Mouse (Mus musculus) heart, postnatal 36 days (tissue): ENCODE data around the gene Apof. TPM values are rescaled to one million over a fixed set of nuclear protein-coding genes. Genes with fewer than 3 reads are reported as not detected.
"Not testable (repeated sequence)": the region's sequence is repeated elsewhere in the genome, so short reads cannot be mapped to it uniquely, and the experiment has no call there.

Experiments
- DNase-seq, 2 experiments: peaks; one replicate each; pipeline ENCODE4 v3.0.0; 2021 to 2022
- intact Hi-C: fragments of 180-260 bp; cut with DNase I; formaldehyde crosslinking; loops from one replicate; pipeline ENCODE4 v1.15.1; 2025
- total RNA-seq, 2 experiments: library from RNA; stranded (reverse); gene quantifications; 2 replicates each; pipeline ENCODE4 v1.2.3; 2021

Apof gene
- total RNA-seq, 2 experiments from 2014 or later = not detected

DNA sequence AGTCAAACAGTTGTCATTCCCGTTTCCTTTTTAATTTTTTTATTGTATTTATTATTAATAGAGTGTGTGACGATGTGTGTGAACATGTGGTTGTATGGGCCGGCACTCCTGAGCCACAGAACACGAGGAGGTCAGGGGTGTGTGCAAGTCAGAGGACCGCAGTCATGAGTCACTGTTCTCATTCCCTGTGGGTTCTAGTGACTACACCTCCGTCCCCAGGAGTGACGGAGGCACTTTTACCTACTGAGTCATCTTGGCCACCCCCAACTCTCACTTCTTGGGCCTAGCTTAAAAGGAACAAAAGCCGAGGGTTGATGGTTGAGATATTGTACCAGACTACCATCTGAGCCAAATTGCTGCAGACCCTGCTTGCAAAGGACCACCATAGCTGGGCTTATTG, 12.1 kb upstream of the Apof start:
- intact Hi-C loops = no loop called here
- no peak for DNase-seq

DNA sequence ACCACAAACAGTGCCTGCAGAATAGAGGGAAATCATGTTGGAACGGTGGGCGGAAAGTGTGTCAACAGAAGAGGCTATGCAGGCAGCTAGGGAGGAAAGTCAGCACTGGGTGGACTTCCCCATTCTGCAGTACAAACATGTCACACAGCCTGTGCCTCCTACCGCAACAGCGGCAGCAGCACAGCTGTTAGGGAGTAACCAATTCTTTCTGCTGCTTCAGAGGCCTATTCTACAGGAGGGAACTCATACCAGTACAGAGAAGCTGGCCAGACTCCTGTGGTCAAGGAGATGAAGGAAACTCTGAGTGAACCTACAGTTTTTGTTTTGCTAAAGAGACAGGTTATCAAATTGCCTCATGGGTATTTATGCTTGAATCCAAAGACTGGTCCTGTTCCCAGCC, 9.5 kb upstream of the Apof start:
- no peak for DNase-seq

DNA sequence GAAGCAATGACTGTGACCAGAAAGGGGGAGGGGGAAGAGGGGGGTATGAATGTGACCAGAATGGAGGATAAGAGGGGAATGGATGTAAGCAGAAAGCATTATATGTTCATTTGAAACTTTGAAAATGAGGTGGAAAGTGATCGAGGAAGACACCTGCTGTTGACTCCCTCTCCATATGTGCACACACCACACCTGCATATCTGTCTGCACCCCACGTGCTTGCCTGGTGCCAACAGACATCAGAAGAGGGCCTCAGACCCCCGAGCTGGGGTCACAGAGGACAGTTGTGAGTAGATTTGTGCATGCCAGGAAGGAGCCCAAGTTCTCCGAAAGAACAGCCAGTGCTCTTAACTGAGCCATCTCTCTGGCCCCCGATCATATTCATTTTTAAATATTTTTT, 8.5 kb upstream of the Apof start:
- intact Hi-C loops = no loop called here

More for the DNA sequence above, 9.5 kb upstream of the Apof start:
- intact Hi-C loops = no loop called here

DNA sequence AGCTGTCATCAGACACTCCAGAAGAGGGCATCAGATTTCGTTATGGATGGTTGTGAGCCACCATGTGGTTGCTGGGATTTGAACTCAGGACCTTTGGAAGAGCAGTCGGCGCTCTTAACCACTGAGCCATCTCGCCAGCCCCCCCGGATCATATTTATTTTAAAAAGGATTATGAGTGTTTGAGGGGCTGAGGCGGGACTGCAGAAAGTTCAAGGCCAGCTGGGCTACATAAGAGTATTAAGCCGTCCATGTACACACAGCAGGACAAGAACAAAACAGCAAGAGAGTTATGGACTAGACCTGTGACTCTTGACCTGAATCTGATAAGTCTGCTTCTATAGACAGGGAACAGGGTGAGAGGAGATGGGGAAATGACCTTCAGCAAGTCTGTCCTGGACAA, 8.1 kb upstream of the Apof start:
- DNase-seq, intact Hi-C loops: not testable (repeated sequence)

More for the DNA sequence above, 8.5 kb upstream of the Apof start:
- DNase-seq = no peak

DNA sequence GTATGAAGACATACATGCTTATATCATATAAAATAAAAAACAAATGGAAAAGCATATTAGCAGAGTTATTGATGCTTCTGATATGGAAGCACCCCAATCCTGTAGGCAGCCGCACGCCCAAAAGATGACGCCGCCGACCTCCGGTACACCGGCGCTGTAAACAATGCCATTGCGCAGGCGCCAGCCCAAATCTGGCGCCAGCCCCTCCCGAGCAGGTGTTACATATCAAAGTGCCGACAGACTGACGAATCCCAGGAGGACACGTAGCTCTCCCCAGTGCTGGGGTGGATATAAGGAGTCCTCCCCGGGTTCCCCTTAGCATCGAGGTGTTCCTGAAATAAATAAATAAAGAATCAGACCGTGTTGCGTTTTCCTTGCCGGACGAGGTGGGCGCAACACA, 6.2 kb upstream of the Apof start:
- peak; percentile 27 to 49 for DNase-seq
- intact Hi-C loops = no loop called here

DNA sequence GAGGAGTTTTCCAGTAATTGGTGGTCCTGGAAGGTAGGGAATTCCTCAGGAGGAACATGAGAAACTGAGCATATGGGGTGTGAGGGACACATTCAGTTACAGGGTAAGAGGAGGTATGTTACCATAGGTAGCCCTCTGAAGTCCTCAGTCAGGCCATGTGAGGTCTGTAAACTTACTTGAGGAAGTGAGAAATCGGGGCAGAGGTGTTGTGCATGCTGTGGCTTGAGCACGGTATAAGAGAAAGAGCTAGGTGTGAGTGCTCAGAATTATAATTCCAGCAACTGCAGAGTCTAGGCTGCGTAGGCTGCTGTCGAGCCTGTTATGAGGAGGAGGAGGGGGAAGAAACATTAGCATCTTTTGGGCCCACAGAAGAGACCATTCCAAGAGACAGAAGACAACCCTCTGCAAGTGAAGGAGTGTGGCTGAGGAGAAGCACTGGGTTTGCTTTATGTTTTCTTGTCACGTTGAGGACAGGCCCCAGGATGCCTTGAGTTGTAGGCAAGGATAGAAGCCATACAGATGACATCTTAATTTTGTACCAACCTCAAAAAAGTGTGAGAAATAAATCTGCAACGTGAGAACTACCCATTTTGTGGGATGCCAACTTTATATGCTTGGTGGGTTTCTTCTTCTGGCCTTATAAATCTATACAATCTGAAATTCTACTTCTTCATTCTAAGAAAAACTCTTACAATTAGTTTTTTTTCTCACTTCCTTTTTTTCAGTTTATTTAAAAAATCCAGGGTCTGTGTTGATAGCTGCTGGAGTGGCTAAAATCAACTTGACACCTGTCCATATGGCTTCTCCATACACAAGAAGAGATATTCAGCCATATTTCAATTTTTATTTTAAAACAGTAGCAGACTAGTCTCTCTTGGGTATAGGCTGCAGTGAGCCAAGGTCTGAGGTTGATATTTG, 4.8 kb upstream of the Apof start:
- intact Hi-C loops = no loop called here
- DNase-seq = no peak

DNA sequence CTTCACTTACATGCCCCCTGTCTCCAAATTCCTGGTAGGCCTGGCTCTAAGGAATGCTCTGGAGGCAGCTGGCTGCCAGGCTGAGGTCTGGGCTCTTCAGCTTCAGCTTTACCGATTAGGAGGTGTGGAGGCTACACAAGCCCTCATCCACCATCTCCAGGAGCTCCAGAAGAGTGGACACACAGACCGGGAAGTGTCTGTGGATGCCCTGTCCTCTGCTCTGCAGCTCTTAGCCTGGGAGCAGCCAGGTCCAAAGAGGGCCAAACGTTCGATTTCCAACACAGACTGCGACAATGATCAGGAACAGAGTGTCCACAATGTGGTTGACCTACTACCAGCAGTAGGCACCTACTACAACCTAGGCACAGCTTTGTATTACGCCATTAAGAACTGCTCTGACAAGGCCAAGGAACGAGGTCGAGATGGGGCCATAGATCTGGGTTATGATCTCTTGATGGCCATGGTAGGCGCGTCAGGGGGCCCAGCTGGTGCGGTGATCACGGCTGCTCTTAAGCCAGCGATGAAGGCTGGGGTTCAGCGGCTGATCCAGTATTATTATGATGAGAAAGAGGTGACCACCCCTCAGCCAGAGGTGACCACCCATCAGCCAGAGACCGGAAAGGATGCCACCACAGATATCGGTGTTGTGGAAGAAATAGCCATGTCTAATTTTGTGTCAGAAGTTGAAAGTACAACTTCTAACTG, 887 bp downstream of the Apof start:
- no peak for DNase-seq
- intact Hi-C loops = loop anchor here (2.0 kb wide), 1 partner anchor 37 kb away; the partner anchor contains the start of gene Timeless

DNA sequence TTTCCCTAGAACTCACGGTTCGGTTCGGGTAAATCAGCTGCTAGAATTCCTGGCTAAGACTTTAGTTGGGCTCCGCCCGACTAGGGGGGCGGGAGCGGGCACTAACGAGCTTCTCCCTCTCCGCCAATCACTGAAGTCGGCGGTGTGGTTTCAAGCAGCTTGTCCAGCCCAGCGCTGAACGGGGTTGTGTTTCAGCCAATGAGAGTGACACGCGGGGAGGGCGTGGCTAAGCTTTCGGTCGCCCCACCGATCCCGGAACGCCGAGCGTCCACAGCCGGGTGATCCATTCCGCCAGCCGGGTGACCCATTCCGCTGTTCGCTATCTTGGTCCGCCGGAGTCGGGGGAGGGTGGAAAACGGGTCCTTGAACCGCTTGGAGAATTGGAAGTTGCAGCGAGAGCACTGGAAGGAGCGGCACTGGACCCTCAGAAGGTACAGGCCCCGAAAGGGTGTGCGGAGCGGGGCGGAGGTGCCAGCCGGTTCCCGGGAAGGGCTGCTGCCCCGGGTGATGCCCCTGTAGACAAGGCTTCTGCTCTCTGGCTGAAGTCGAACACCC, 1.9 kb downstream of the Apof start, which contains the start of gene Stat2:
Gene Stat2 (plus strand): TSS at position 273 of the 555 bp plus-strand sequence.
- intact Hi-C loops = no loop called here
- DNase-seq = peak; percentile 94 to 96

DNA sequence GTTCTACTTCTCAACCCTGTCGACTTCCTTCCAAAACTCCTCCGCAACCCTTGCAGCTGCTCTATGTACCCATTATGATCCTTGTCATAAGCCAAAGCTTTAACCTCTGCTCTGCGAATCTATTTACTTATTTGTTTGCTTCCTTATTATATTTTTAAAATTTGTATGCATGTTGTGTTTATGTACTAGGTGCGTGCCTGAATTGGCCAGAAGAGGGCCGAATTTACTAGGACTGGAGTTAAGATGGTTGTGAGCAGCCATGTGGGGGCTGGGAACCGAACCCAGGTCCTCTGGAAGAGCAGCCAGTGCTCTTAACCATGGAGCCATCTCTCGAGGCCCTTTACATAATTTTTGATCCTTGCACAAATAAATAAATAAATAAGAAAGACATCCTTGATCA, 2.4 kb downstream of the Apof start:
- no peak for DNase-seq
- intact Hi-C loops = no loop called here

DNA sequence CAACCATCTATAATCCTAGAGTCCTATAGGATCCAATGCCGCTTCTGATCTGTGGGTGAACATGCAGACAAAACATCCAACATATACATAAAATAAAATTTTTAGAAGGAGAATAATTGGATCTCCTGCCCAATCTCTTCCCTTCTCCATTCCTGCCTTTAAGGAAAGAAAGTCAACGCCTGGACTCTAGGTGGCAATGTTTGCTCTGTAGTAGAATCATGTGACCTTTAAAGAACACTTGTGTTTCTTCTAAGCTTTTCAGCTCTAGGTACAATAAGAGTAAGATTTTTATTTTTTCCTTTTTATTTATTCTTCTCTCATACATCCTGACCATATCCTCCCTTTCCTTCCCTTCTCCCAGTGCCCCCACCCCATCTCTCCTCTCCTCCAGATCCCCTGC, 3.4 kb downstream of the Apof start:
- intact Hi-C loops = loop anchor here (2.0 kb wide), 1 partner anchor 29 kb away; no protein-coding TSS in a partner anchor
- DNase-seq = no peak

DNA sequence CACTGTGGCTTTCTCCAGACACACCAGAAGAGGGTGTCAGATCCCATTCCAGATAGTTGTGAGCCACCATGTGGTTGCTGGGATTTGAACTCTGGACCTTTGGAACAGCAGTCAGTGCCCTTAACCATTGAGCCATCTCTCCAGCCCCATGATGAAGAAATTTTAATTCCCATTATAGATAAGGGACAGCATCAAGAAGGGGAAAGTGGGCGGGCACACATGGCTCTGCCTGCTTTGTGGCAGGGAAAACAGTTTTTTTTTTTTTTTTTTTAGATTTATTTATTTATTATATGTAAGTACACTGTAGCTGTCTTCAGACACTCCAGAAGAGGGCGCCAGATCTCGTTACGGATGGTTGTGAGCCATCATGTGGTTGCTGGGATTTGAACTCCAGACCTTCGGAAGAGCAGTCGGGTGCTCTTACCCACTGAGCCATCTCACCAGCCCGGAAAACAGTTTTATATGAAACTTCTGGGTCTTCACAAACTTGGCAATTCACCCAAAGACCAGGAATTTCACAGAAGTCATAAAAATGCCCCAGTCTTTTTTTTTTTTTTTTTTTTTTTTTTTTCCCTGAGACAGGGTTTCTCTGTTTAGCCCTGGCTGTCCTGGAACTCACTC, 4.5 kb downstream of the Apof start:
- intact Hi-C loops = loop anchor here (2.0 kb wide), 1 partner anchor 28 kb away; no protein-coding TSS in a partner anchor
- not testable (repeated sequence) for DNase-seq

DNA sequence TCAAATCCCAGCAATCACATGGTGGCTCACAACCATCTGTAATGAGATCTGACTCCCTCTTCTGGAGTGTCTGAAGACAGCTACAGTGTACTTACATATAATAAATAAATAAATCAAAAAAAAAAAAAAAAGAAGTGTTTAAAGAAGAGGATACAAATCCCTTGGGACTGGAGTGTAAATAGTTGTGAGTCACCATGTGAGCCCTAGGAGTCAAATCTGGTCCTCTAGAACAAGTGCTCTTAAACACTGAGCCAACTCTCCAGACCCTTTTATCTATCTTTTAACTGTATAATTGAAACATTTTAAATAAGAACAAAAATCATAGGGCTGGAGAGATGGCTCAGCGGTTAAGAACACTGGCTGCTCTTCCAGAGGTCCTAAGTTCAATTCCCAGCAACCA, 6.9 kb downstream of the Apof start:
- intact Hi-C loops, DNase-seq: not testable (repeated sequence)

DNA sequence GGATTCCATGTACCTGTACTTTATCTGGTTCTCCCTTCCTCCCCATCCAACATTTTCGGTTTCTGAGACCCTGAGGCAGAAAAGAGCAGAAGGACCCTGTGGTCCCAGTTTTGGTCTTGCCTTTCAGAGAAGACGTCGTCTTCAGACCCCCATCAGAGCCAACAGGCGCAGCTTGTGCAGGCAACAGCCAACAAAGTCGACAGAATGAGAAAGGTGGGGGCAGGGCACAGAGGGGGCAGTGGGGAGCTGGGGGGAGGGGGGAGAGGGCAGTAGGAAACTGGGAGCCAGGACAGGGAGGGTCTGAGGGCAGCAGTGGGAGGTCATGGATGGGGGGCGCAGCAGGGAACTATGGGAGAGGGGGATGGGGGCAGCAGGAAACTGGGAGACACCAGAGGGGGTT, 9.7 kb downstream of the Apof start:
- DNase-seq = no peak
- intact Hi-C loops = no loop called here

DNA sequence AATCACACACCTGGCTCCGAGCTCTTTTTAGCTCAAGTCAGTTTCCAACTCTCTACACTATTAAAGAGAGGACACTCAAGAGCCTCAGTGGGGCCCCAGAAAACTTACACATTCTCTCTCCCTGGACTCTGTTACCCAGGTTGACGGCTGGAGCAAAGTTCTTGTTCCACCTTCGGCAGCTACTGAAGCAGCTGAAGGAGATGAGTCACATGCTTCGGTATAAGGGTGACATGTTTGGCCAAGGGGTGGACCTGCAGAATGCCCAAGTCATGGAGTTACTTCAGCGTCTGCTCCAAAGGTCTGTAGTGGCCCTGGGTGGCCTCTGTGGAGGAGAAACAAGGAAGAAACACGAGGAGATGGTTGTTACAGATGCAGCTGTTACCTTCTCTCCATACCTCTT, 12.5 kb downstream of the Apof start:
- intact Hi-C loops = no loop called here
- DNase-seq = no peak

DNA sequence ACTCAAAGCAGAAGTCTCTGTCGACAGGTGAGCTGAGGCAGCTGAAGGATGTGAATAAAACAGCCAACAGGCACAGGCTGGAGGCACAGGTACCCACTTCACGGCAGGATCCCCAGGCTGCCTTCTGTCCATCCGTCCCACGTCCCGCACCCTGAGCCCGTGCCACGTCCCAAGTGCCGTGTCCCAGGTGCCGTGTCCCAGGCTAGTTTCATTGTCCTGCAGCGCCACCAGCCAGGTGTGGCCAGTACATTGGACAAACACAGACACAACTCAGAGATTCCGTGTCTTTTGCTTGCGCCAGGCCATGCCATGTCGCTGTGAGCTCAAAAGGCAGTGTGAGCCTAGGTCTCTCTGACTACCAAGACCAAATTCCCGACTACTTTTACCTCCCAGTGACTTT, 13.2 kb downstream of the Apof start:
- DNase-seq = no peak
- intact Hi-C loops = no loop called here

DNA sequence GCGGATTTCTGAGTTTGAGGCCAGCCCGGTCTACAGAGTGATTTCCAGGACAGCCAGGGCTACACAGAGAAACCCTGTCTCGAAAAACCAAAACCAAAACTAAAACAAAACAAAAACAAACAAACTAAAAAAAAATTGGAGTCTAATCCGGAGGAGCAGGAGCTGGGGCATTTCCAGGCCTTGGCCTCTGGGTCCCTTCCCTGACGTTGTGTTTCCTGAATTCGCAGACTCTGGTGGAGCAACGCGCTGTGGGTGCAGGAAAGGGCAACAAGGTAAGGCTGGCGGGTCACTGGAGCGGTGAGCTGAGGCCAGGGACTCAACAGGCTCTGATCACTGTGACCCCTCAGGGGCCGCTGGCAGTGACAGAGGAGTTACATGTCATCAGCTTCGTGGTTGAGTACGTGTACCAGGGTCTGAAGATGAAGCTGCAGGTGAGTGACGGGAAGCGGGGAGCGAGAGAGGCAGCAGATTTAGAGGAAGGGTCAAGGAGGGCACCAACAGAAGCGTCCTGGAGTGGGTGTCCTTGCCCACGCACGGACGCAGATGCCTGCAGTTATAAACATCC, 14.5 kb downstream of the Apof start:
- intact Hi-C loops = no loop called here
- no peak for DNase-seq

DNA sequence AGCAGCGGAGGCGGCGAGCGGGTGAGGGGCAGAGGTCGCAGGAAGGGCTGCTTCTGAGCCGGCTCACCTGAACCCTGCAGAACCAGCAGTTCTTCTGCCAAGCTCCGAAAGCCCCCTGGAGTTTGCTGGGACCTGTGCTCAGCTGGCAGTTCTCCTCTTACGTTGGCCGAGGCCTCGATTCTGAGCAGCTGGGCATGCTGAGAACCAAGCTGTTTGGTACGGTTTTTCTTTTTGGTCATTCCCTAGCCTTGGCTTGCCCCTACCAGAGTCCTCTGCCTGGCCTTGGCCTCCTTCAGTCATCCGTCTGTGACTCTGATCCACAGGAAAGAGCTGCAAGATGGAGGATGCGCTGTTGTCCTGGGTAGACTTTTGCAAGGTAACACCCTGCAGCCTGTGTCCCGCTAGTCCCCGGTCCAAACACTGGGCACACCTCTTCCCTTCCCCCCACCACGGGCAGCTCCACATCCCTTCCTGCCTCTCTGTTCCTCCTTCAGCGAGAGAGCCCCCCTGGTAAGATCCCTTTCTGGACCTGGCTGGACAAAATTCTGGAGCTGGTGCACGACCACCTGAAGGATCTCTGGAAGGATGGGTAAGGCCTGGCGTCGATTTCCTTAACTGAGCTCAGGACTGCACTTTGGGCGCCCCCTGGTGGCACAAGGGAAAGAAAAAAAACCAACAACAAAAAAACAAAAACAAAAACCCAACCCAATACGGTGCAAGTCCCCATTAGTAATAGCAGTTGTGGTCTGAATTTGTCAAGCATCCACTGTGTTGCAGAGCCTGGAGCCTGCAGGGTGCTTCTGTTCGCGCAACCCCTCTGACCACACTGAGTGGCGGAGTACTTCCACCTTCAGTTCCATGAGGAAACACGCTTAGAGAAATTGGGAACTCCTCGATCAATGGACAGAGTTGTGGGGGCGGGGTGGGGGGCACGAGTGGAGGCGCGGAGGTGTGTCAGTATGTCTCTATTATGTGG, 15.4 kb downstream of the Apof start:
- DNase-seq = peak; percentile 70 to 78
- intact Hi-C loops = loop anchor here (1.0 kb wide), 1 partner anchor 72 kb away; no protein-coding TSS in a partner anchor

DNA sequence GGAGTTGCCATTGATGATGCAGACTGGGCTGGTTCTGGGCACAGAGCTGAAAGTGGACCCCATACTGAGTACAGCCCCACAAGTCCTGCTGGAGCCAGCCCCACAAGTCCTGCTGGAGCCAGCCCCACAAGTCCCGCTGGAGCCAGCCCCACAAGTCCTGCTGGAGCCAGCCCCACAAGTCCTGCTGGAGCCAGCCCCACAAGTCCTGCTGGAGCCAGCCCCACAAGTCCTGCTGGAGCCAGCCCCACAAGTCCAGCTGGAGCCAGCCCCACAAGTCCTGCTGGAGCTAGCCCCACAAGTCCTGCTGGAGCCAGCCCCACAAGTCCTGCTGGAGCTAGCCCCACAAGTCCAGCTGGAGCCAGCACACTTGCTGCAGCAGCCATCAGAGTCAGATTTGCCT, 22.1 kb downstream of the Apof start:
- peak; percentile 40 to 45 for DNase-seq
- intact Hi-C loops = not testable (repeated sequence)

DNA sequence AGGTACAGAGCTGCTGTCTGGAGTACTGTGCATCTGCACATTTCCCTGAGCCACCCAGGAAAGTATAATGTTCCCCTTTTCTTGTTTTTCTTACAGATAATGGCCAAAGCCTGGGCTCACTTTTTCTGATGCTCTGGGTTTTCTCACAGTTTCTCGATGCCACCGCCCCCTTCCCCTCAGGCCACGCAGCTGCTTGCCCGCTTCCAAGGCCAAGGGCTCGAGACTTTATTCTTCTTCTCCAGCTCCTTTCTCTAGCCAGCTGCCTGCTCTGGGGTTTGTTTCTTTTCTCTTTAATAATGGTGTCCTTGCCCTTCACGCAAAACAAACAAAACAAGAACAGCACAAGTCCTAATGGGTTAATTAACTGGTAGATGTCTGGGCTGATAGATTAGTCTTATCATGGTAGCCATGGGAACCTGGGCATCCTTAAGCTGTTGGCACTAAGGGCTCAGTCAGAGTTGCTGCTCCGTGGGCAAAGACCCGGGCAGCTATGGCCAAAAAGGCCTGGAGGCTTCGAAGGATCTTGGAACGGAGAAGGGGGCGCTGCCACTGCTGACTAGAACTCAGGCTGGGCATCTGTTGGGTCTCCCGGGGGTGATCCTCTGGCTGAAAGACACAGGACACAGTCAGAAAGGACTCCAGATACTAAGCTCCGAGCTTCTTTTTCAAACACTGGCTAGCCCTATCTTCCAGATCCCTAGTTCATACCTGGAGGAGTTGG, 28.1 kb downstream of the Apof start:
- intact Hi-C loops = no loop called here
- no peak for DNase-seq
